Mouse (Mus musculus) erythroblast, embryonic 14.5 days (primary cell): ENCODE results near the gene Ccne1. TPM values are rescaled to one million over a fixed set of nuclear protein-coding genes. Genes with fewer than 3 reads are reported as not detected.

ENCODE experiments used
- H3K27me3 ChIP-seq: 2 replicates; pipeline ENCODE4 v1.6.1; 2012; ENCODE audit warnings: inconsistent platforms; ENCODE audit not compliant: control insufficient read depth
- H3K36me3 ChIP-seq: 2 replicates; pipeline ENCODE4 v1.6.1; 2012; ENCODE audit warnings: mild to moderate bottlenecking, inconsistent platforms; ENCODE audit not compliant: control insufficient read depth
- H3K4me1 ChIP-seq: 2 replicates; pipeline ENCODE4 v1.6.1; 2012; ENCODE audit warnings: inconsistent platforms; ENCODE audit not compliant: control insufficient read depth
- H3K4me3 ChIP-seq: replicated peaks from 2 replicates; pipeline ENCODE3; 2012; ENCODE audit warnings: moderate library complexity, mild to moderate bottlenecking, inconsistent platforms
- H3K9me3 ChIP-seq: 2 replicates; pipeline ENCODE4 v1.6.1; 2012; ENCODE audit warnings: low read length, inconsistent platforms, mixed read lengths; ENCODE audit not compliant: control insufficient read depth
- GATA1 ChIP-seq: IDR thresholded peaks from 2 replicates; pipeline ENCODE4 v1.6.1; 2012; ENCODE audit warnings: low read length, inconsistent platforms, mixed read lengths
- TAL1 ChIP-seq: IDR thresholded peaks from 3 replicates; pipeline ENCODE4 v1.6.1; 2012; ENCODE audit warnings: low read length, inconsistent platforms, mixed read lengths
- polyA plus RNA-seq: library from polyadenylated mRNA; stranded (reverse); fragments of >175 nt; gene quantifications from 2 replicates; pipeline ENCODE4 v1.2.3, GENCODE M21; 2012

Gene Ccne1
- 10.1 and 12.0 TPM in 2 replicates for polyA plus RNA-seq

DNA sequence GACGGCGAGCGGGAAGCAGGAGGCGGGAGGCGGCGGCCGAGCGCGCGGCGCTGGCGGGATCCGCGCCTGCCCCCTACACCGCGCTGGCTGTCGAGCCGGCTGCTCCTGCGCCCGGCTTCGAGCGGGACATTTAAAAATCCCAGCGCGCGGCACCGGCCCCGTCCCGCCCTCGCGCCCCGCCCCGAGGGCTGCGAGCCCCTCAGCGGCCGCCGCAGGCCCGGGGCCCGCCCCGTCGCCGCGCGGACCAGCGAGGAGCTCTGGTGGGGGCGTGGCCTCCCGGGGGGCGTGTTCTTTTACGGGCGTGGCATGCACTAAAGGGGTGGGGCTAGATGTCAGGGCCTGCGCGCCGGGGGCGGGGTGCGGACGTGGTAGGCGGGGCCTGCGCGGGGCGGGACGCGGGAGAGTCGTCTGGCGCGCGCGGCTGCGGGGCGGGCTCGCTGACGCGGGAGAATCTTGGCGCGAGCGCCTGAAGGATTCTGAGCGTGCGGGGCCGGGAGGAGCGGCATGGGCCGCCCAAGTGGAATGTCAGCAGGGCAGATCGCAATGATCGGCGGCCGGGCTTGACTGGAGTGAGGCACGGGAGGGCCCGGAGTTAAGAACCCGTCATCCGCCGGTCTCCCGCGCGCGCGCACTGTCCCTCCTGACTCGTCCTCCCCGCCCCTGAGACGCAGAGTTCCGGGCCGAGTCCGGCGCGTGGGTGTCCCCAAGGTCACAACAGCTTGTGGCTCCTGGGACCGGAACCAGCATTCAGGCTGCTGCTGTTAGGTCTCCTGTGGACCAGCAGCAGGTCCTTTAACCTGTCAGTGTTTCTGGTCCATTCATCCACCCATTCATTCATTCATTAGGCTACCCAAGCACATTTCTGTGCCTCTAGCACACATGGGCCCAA lies at the start of gene Ccne1:
Ccne1 (minus strand) TSS at position 164 of the 889 bp plus-strand sequence.
- TF ChIP-seq TAL1 (no peak), GATA1 (no peak)
- H3K36me3 ChIP-seq, result peaks cover 41% of the 10 kb centered on the region
- peaks cover 63% of the 10 kb centered on the region for H3K4me1 ChIP-seq
- peak within 1 kb of the TSS; percentile 89 for H3K4me3 ChIP-seq
- H3K9me3 ChIP-seq, result no peaks in the 10 kb centered on the region
- H3K27me3 ChIP-seq, result peaks cover 8% of the 10 kb centered on the region

DNA sequence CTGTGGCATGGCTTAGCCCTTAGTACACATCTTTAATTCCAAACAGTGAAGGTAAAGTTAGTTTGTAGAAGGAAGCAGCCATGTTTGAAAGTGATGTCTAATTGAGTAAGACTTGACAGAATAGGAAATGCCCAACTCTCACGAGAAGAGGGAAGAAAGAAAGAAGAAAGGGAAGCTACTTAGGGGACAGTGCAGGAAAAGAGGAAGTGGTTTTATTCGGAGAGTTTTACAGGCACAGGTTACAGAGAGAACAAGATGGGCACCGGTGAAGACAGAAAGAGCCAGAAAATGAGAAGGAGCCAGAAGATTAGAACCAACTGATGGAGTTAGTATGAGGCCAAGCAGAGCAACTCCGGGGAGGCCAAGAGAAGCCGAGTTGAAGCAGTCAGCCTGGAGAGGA lies 48.5 kb upstream of the Ccne1 start:
- TF ChIP-seq GATA1 (no peak), TAL1 (no peak)

DNA sequence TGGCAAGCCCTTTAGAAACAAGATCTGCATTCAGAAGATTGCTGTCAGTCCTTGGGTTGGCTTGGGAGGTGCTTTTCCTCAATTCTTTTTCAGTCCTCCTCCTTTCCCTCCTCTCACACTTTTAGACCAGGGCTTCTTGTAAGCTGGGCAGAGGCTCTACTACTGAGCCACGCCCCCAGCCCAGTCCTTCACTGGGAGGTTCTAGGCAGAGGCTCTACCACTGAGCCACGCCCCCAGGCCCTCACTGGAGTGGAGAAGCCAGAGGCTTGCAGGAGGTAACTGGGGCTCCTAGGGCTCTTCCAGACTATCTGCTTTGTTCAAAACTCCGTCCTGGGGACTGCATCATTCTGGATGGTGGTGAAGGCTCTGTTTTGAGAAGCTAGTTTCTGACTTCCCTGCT lies 45.2 kb upstream of the Ccne1 start:
- H3K36me3 ChIP-seq, result no peaks in the 10 kb centered on the region
- no peaks in the 10 kb centered on the region for H3K4me1 ChIP-seq
- no peak for TF ChIP-seq TAL1
- no peak for TF ChIP-seq GATA1
- no peaks in the 10 kb centered on the region for H3K27me3 ChIP-seq
- no peaks in the 10 kb centered on the region for H3K9me3 ChIP-seq
- no peak overlapping the region for H3K4me3 ChIP-seq

More for the DNA sequence above, 48.5 kb upstream of the Ccne1 start:
- Histone ChIP-seq H3K4me3 (no peak overlapping the region), H3K27me3 (no peaks in the 10 kb centered on the region), H3K9me3 (no peaks in the 10 kb centered on the region), H3K4me1 (no peaks in the 10 kb centered on the region), H3K36me3 (no peaks in the 10 kb centered on the region)

DNA sequence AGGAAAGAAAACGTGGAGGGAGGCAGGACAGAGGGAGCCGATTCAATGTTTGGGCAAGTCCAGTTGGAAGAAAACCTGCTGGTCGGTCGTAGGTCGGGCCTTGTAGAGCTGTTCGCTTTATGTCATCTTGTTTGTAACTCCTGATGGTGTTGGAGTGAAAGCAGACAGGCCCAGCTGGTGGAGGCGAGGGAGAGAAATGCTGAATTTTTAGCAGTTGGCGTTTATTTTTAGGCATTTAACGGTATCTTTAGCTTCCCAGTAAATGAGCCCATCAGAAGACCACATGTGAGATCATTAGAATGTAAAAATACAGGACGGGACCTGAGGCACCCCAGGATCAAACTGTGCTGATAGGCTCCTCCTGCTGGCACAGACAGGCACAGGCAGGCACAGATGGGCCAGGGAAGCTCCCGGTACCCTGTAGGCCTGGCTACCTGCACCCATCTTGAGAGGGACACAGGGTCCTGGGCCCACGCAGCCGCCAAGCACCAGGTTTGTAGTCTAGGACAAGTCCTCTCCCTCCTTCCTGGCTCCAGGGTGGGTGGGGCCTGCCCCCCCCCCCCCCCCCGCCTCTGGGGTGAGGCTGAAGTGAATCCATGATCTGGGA lies 44.5 kb upstream of the Ccne1 start:
- TF ChIP-seq GATA1 (no peak), TAL1 (no peak)
- no peaks in the 10 kb centered on the region for H3K36me3 ChIP-seq
- H3K4me1 ChIP-seq, result no peaks in the 10 kb centered on the region
- no peaks in the 10 kb centered on the region for H3K9me3 ChIP-seq
- H3K27me3 ChIP-seq, result no peaks in the 10 kb centered on the region
- H3K4me3 ChIP-seq, result no peak overlapping the region

DNA sequence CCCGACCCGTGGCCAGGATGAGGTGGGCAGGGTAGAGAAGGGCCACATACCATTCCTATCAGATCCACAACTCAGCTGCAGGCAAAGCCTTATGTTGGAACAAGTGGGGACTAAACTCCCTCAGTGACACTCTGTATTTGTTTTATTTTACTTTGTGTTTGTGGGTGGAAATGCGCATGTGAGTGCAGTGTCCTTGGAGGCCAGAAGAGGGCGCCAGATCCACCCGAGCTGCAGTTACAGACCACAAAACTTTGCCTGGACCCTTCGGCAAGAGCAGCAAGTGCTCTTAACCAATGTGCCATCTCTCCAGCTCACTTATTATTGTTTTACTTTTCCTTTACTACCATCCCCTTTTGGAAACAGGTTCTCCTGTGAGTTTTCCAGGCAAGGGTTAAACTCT lies 40.1 kb upstream of the Ccne1 start:
- no peaks in the 10 kb centered on the region for H3K36me3 ChIP-seq
- H3K27me3 ChIP-seq, result no peaks in the 10 kb centered on the region
- TF ChIP-seq TAL1, result no peak
- no peak for TF ChIP-seq GATA1
- no peaks in the 10 kb centered on the region for H3K9me3 ChIP-seq
- H3K4me3 ChIP-seq, result no peak overlapping the region
- H3K4me1 ChIP-seq, result no peaks in the 10 kb centered on the region

DNA sequence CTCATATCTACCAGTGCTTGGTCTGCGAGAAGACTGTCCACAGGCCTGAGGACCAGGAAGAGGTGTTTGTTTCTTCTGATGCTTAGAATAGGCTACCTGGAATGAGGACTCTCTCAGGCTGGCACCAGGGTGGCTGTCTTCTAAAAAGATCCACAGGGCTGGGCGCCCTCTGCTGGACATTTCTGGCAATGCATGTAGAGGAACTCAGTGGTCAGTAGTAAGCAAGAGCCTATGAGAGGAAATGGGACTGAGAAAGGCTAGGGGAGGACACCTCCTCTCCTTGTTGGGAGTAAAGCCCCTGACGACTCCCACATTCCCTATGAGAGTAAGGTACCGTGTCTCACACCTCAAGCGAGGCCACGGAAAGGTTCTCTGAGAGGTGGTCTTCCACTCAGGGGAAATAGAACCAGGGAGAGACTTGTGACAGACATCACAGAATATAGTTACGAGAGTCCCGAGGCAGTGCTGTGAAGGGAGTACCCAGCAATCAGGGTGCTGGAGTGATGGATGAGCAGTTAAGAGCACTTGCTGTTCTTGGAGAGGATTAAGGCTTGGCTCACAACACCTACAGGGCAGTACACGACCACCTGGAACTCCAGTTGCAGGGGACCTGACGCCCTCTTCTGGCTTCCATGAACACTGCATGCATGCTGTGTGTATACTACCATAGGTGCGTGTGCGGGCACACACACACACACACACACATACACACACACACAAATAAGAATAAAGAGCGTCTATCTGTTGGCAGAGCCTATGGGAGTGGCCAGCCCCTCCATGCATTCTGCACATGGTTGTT lies 34.6 kb upstream of the Ccne1 start:
- Histone ChIP-seq H3K36me3 (no peaks in the 10 kb centered on the region), H3K27me3 (no peaks in the 10 kb centered on the region), H3K4me3 (no peak overlapping the region), H3K4me1 (no peaks in the 10 kb centered on the region), H3K9me3 (peaks cover 2% of the 10 kb centered on the region; the same call in 1 of the 2 replicates)
- TF ChIP-seq TAL1 (no peak), GATA1 (no peak)

DNA sequence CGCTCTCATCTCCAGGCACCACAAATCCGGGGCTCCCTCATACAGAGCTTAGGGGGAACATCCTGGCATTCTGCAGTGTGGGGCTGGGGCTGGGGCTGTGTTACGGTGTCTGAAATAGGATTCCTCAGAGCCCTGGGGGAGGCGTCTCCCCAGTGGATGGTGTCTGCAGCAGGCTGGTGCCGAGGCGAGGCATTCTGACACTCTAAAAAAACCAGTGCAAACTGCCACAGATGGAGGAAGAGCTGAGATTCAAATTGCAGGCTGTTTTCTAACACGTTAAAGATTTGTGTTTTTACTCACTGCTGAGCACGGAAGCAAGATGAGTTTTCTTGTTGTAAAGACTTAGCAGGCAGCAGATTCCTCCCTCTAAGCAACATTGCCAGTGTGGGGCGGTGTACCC lies 33.0 kb upstream of the Ccne1 start:
- Histone ChIP-seq H3K4me1 (no peaks in the 10 kb centered on the region), H3K4me3 (no peak overlapping the region), H3K27me3 (no peaks in the 10 kb centered on the region), H3K9me3 (peaks cover 2% of the 10 kb centered on the region; the same call in 1 of the 2 replicates), H3K36me3 (no peaks in the 10 kb centered on the region)
- TF ChIP-seq GATA1, result no peak
- TF ChIP-seq TAL1, result no peak

DNA sequence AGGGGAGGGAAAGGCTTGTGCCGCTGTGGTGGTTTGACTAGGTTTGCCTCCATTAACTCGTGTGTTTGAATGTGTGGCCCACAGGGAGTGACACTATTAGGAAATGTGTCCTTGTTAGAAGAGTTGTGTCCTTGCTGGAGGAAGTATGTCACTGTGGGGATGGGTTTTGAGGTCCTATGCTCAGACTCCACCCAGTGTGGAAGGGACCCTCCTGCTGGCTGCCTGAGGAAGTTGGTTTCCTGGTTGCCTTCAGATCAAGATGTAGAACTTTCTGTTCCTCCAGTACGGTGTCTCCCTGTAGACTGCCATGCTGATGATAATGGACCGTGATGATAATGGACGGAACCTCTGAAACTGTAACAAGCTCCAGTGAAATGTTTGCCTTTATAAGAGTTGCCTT lies 27.1 kb upstream of the Ccne1 start:
- Histone ChIP-seq H3K36me3 (no peaks in the 10 kb centered on the region), H3K4me3 (no peak overlapping the region), H3K27me3 (no peaks in the 10 kb centered on the region), H3K4me1 (no peaks in the 10 kb centered on the region), H3K9me3 (no peaks in the 10 kb centered on the region)
- TF ChIP-seq GATA1, result no peak
- no peak for TF ChIP-seq TAL1

DNA sequence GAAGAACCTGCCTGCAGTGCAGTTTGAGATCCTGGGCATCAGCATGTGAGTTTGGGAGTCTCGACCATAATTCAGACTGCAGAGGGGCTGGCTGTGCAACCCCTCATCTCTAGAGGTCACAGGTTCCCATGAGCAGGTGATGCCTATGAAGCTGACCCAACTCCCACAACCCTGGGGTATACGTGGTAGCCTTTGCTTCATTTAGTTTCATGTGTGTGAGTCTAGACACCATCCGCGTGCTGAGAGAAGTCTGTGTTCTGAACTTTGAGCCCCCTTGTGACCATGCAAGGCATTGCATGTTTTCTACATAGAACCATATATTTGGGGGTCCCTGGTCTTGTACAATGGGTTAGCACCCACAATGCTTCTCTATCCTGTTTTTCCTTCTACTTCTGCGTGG lies 23.9 kb upstream of the Ccne1 start:
- no peaks in the 10 kb centered on the region for H3K27me3 ChIP-seq
- no peak for TF ChIP-seq TAL1
- TF ChIP-seq GATA1, result no peak
- H3K4me3 ChIP-seq, result no peak overlapping the region
- H3K36me3 ChIP-seq, result no peaks in the 10 kb centered on the region
- H3K9me3 ChIP-seq, result no peaks in the 10 kb centered on the region
- H3K4me1 ChIP-seq, result no peaks in the 10 kb centered on the region
